Mouse (Mus musculus) right cerebral cortex, postnatal 10 days (tissue): ENCODE data around the gene Bhlhb9.
"Not testable (repeated sequence)": the region's sequence is repeated elsewhere in the genome, so short reads cannot be mapped to it uniquely, and the experiment has no call there.

Experiments
- DNase-seq, 2 experiments: peaks; one replicate each; pipeline ENCODE4 v3.0.0; 2021; ENCODE audit warnings: low spot score in 2 of 2

The Bhlhb9 gene

DNA sequence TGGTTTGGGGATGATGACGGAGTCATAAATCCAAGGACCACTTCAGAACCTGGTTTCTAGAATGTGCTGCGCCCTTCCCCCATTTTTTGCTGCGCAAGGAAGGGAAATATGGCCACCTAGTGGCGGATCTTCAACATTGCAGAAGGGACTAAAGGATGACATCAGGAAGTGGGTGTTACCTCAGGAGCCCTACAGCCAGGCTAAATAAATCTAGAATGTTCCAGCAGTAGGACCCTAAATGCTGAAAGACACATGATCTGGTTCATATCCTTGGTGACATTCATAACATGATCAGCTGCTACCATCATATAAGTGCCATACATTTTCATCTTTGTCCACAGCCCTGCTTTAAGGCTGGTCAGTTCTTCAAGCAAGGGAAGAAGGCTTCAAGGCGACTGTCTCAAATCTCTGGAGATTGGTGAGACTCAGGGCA is at the start of gene Bhlhb9:
Gene Bhlhb9, plus strand, starts transcription at position 383 of the 433 bp plus-strand sequence.
- peak; percentile 73 to 77 for DNase-seq

DNA sequence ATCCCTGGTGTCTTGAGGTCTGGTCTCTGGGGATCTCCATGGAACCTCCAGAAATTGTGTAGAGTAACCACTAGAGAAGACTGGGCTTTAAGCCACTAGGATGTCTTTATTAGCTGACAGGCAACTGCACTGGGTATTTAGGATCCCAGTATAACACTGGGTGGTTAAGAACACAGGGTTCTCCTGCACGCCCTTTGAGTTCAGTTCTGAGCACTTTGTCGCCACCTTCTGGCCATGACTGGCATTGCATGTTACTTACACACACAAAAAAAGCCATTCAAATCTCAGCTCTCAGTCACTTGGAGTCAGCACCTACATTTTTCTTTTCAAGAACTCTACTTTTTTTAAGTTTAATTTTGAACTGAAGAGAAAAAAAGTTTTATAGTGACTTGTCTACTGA is 44.6 kb upstream of the Bhlhb9 start:
- peak; percentile 68 to 81 for DNase-seq

DNA sequence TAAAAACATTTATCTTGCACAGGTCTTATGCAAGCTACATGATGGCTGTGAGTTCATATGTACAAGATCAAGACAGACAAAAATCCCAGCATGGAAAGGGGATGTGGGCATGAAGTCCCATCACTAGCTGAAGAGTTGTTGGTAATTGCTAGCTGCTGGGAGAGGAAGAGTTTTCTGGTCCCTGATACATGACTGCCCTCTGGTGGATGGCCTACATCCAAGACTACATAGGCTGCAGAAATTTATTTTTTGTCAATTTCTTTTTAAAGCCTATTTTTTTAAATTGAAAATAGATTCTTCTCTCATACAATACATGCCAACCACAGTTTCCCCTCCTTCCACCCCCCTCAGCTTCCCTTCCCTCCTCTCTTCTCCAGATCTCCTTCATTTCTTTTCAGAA is 35.7 kb upstream of the Bhlhb9 start:
- DNase-seq = peak; percentile 37 to 42

DNA sequence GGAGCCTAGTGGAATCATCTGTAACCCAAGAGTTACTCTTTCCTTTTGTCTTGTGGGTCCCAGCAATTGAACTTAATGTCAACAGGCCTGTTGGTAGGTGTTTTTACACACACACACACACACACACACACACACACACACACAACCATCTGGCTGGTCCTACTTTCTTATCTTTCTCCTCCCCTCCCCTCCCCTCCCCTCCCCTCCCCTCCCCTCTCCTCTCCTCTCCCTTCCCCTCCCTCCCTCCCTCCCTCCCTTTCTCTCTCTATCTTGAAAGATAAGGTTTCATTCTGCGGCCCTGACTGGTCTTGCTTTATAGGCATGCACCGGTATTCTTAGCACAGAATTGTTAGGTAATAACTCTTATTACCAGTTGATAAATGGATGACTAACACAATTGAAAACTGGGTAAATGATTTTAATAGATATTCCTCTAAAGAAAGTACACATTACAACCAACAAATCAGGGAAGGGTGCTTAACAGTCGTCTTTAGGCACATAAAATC is 29.3 kb upstream of the Bhlhb9 start:
- DNase-seq = no peak

DNA sequence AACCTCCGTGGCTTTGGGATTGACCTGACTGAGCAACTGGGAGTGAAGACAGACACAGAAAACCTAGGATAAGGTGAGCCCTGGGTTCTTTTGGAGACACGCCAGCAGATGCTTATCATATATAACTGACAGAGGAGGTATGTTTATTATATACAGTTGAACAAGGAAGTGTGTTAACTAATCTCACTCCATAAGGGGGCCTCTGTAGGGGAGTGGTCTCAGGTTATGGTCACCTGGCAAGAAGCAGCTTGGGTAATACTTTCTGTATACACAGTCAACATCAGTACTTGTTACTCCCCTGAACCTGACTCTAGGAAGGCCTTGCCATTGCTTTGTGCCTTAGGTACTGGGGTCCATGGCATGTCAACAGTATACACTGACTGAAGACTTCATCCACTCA is 28.8 kb upstream of the Bhlhb9 start:
- DNase-seq = no peak

DNA sequence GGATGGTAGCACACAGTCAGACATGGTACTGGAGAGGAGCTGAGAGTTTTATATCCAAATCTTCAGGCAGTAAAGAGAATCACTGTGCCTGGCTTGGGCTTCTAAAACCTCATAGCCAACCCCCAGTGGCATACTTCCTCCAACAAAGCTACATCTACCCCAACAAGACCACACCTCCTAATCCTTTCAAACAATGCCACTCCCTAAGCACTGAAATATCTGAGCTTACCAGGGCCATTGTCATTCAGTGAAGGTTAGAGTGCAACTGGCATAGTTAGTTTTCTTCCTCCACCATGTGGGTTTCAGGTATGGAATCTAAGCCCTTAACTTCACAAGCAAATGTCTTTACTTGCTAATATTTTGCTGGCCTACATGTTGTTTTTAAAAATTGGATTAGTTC is 5.9 kb upstream of the Bhlhb9 start:
- no peak for DNase-seq

DNA sequence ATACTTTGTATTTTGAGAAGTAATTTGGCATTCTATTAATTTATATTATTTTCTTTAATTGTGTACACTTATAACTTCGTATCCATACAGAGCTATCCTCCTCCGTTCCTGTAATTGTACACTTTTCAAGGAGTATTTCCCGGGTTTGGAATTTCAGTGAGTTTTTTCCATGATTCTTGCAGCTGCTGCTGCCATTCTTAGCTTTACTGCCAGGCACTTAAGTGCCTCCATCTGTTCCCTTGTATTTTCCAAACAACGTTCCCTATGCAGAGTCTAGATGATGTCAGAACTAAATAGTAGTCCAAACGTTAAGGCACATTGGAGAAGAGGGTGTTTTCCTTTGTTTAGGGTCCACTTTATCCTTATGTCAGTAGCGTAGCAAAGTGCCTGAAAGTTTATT is 5.1 kb upstream of the Bhlhb9 start:
- no peak for DNase-seq

DNA sequence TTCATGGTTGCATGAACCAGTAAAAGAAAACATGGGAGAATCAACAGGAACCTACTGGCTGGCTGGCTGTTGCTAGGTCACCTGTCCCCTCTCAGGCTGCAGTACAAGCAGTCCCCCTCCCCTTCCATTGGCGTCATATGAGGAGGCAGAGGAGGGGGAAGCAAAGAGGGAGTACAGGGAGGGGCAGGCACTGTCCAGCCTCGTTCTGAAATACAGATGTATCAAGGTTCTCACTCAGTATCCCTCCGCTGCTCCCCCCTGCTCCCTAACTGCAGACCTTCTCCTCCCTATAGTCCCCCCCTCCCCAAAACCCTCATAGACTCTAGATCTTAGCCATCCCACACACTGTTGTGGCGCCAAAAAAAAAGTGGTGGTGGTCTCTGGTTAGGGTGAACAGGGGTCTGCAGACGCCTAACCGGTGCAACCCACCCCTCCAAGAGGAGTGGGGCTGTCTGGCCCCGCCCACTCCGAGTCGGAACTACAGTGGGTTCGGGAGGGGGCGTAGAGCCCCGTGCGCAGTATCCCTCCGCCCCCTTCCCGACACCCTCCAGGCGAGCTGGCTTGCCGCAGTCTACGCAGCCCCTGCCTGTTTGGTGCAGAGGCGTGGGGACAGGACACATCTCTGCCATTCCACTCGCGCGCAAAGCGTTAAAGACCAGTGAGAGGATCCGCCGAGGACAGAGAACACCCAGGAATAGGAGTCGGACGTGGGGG is 1.6 kb upstream of the Bhlhb9 start:
- peak; percentile 81 to 86 for DNase-seq

DNA sequence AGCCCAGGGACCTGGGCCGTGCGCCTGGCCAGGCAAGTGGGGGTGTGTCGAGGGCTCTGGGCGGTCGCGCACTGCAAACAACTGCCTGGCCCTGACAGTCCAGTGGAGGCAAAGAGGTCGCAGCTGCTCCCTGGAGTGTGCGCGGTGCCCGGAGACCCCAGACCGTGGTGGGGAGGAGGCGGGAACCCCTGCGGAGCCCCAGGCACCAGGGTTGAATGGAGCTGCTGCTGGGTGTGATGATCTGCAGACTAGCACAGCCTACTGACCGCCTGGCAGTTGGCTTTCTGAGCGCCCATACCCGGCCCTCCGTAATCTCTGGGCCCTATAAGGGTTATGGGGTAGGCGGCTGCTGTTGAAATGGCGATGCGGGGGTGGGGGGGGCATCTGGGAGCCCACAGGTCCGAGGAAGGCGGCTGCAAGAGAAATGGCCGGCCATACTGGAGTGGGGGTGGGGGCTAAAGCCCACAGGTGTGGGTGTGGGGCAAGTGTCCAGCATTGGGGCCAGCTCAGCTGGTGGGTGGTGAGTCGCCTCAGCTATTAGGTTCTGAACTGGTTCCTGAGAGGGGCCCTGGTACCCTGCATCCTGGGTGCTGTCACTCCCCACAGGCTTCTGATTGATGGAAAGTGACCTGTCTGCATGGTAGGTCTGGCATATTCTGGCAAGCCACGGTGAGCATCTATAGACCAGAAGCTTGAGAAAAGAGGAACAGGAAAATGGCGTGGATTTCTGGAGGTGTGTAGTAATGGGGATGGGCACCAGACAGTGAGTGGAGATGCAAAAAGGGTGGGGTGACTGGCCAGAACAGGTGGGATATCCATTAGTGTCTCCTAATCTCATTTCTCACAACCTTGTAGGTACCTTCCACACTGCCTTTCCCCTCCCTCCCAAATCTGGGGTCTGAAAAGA is 836 bp upstream of the Bhlhb9 start:
- peak in 1 of 2 experiments; percentile 33 for DNase-seq

DNA sequence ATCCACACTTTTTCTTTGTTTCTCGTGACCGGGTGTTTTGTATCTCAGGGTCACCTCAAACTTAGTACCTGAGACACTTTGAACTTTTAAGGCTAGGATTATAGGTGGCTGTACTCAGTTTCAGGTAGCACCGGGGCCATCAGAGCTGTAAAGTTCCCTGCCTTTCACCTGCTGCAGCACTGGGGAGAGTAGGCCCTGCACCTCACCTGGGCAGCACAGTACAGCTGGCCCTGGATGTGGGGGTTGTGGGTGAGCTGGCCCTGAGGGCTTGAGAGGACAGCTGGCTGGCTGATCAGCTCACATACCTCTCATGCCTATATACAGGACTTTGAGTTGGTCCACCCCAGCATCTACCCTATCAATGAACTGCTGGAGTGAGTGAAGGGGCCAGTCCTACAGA is 6.8 kb downstream of the Bhlhb9 start:
- no peak for DNase-seq

DNA sequence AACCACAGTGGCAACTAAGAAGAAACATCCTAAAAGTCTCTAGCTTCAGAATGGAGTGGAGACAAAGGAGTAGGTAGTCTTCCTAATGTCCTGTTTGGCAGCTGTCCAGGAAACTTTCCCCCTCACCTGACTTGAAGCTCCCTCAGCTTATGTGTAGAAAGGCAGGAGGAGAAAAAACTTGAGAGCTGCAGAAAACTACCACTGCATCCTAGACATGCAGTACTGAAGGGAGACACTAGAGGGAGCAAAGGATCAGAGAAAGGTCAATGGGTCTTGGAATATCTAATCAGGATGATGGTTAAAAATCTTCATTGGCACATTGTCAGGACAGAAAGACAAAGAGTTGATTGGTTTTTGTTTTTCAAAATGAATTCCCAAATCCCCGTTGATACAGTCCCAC is 8.4 kb downstream of the Bhlhb9 start:
- DNase-seq = peak; percentile 38 to 45

DNA sequence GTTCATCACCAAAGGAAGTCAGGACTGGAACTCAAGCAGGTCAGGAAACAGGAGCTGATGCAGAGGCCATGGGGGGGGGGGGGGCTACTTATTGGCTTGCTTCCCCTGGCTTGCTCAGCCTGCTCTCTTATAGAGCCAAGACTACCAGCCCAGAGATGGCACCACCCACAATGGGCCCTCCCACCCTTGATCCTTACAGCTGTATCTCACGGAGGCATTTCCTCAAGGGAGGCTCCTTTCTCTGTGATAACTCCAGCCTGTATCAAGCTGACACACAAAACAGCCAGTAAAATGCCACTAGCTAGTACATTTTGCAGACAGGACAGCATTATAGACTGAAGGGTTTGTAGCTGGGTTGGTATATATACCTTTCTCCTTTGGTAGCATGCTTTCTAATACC is 38.5 kb downstream of the Bhlhb9 start:
- DNase-seq = not testable (repeated sequence)

DNA sequence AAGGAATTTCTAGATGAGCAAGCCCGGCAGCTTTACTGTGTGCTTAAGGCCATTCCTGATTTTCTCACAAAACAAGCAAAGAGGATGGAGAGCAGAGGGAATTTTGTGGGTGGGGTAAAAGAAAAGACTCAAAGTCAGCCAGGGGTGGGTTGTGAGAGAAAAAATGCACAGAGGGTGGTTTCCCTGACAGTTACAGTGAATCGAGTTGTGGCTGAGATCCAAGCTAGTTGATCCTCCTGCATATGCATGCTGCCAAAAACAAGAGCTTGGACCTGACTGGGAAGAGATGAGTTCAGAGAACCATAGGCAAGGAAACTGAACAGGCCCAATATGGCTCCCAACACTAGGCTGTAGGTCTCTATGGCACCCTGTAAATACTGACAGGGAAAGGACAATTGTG is 40.5 kb downstream of the Bhlhb9 start:
- DNase-seq = no peak

DNA sequence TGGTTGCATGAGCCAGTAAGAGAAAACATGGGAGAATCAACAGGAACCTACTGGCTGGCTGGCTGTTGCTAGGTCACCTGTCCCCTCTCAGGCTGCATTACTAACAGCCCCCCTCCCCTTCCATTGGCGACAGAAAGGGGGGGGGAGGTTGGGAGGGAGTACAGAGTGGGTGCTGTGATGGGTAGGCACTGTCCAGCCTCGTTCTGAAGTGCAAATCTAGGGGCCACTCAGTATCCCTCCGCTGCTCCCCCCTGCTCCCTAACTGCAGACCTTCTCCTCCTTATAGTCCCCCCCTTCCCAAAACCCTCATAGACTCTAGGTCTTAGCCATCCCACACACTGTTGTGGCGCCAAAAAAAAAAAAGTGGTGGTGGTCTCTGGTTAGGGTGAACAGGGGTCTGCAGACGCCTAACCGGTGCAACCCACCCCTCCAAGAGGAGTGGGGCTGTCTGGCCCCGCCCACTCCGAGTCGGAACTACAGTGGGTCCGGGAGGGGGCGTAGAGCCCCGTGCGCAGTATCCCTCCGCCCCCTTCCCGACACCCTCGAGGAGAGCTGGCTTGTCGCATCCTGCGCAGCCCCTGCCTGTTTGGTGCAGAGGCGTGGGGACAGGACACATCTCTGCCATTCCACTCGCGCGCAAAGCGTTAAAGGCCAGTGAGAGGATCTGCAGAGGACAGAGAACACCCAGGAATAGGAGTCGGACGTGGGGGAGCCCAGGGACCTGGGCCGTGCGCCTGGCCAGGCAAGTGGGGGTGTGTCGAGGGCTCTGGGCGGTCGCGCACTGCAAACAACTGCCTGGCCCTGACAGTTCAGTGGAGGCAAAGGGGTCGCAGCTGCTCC is 41.3 kb downstream of the Bhlhb9 start, which contains the start of gene Gprasp2:
Gene Gprasp2, plus strand, starts transcription at position 514 of the 840 bp plus-strand sequence.
- DNase-seq = peak; percentile 80

DNA sequence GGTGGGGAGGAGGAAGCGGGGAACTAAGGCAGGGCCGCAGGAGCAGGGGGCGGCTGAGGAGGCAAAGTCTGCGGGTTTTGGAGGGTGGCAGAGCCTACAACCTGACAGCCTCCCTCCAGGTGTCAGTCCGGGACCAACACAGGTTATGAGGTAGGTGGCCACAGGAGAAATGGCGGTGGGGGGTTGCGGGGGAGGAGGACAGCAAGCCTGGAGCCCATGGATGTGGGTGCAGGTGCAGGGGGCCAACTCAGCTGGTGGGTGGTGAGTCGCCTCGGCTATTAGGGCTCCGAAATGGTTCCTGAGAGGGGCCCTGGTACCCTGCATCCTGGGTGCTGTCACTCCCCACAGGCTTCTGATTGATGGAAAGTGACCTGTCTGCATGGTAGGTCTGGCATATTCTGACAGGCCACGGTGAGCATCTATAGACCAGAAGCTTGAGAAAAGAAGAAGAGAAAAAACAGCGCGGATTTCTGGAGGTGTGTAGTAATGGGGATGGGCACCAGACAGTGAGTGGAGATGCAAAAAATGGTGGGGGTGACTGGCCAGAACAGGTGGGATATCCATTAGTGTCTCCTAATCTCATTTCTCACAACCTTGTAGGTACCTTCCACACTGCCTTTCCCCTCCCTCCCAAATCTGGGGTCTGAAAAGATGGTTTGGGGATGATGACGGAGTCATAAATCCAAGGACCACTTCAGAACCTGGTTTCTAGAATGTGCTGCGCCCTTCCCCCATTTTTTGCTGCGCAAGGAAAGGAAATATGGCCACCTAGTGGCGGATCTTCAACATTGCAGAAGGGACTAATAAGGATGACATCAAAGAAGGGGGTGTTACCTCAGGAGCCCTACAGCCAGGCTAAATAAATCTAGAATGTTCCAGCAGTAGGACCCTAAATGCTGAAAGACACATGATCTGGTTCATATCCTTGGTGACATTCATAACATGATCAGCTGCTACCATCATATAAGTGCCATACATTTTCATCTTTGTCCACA is 42.3 kb downstream of the Bhlhb9 start:
- peak; percentile 61 to 68 for DNase-seq

DNA sequence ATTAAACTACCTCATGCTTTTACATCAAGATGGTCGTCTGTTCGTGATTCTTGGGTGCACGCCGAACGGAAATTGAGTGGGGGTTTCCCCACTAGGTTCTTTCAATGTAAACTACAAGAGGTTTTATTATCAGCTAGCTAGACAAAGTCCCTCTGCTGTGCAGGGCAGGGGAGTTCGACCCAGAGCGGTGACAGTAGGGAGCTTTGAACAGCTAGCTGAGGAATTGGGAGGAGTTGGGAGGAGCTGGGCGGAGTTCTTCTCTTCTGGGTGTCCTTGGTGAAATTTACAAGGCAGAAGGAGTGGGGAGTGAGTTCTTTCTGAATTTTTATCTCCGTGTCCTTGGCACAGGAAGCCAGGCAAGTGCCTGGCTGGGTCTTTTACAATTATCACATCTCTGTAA is 69.4 kb downstream of the Bhlhb9 start:
- DNase-seq = not testable (repeated sequence)

DNA sequence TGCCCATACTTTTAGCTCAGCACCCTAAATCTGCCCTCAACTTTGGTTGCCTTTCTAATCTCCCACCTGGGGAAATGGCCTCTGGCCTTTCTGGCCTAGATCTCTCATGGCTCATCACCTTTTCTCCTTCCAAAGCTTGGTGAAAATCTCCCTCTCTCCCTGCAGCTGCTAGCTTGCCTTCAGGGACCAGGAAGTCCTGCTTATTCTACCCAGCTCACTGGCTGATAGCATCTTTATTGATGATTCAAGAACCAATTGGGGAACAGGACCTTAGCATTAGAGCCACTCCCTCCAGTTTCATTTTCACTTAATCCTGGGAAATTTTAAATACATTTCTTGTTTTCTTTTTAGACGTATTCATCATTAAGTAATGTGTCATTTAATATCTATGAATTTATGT is 79.3 kb downstream of the Bhlhb9 start:
- DNase-seq = no peak

DNA sequence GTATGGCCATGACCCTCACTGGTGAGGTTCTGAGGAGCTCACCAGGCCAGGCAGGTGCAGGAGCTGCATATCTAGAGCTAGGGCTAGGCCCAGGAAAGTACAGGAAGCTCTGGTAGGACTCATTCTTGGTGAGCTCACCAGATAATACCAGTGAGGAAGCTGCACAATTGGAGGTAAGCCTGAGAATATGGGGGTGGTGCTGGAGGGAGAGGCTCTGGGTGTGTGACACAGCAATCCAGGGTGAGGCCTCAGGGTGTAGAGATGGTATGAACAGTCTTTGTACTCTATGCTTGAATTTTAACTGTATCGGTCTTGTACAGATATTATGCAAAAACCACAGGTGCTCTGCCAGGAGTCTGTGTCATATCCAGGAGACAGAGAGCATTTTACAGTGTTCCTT is 82.2 kb downstream of the Bhlhb9 start:
- no peak for DNase-seq

DNA sequence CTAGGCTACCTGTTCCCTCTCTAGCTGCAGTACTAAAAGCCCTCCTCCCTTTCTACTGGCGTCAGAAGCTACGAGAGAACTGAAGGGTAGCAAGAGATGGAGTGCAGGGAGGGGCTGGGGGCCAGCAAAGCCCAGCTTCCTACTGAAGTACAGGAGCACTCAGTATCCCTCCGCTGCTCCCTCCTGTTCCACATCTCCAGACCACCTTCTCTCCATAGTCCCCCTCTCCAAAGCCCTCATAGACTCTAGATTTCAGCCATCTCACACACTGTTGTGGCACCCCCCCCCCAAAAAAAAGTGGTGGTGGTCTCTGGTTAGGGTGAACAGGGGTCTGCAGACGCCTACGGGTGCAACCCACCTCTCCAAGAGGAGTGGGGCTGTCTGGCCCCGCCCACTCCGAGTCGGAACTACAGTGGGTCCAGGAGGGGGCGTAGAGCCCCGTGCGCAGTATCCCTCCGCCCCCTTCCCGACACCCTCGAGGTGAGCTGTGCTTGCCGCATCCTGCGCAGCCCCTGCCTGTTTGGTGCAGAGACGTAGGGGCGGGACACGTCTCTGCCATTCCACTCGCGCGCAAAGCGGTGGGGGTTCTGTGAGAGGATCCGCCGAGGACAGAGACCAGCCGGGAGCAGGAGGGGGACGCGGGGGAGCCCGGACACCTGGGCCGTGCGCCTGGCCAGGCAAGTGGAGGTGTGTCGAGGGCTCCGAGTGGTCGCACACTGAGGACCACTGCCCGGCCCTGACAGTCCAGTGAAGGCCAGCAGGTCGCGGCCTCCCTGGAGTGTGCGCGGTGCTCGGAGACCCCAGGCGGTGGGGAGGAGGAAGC is 88.2 kb downstream of the Bhlhb9 start:
- peak; percentile 90 to 93 for DNase-seq

DNA sequence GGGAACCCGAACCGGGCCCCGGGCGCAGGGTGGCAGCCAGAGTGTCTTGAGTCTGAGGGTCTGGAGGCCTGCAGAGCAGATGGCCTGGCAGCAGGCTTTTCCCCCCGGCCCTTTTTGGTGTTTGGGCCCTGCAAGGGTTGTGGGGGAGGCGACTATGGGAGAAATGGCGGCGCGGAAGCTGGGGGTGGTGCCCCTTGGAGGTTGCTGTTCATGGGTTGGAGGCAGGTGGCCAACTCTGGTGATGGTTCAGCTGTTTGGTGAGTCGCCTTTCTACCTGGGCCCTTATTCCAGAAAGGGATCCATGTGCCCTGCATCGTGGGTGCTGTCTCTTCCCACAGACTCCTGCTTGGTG is 88.8 kb downstream of the Bhlhb9 start:
- peak; percentile 42 to 48 for DNase-seq
